Mouse (Mus musculus) right cerebral cortex, postnatal 36 days (tissue): ENCODE data around the gene Tmem181a.
"Not testable (repeated sequence)": the region's sequence is repeated elsewhere in the genome, so short reads cannot be mapped to it uniquely, and the experiment has no call there.

ENCODE experiments used
- DNase-seq, 2 experiments: peaks; one replicate each; pipeline ENCODE4 v3.0.0; 2022; ENCODE audit warnings: low spot score in 2 of 2, mixed read lengths in 1 of 2

Tmem181a gene

GRCm38 (mm10) chr17:6256400-6257069 is at the start of gene Tmem181a:
Gene Tmem181a, plus strand, starts transcription at chr17:6256860.
- not testable (repeated sequence) for DNase-seq

GRCm38 (mm10) chr17:6211721-6212120 is 44.9 kb upstream of the Tmem181a start:
- DNase-seq = no peak

- no peak for DNase-seq
Measured at GRCm38 (mm10) chr17:6215640-6216039, 41.0 kb upstream of the Tmem181a start.

- DNase-seq = no peak
Measured at GRCm38 (mm10) chr17:6216514-6216913, 40.1 kb upstream of the Tmem181a start.

- not testable (repeated sequence) for DNase-seq
Measured at GRCm38 (mm10) chr17:6232633-6233032, 24.0 kb upstream of the Tmem181a start.

GRCm38 (mm10) chr17:6251298-6251697 is 5.4 kb upstream of the Tmem181a start:
- not testable (repeated sequence) for DNase-seq

- peak; percentile 73 for DNase-seq
Measured at GRCm38 (mm10) chr17:6257070-6257456, 403 bp downstream of the Tmem181a start.

GRCm38 (mm10) chr17:6269876-6270831 is 13.5 kb downstream of the Tmem181a start:
- DNase-seq = not testable (repeated sequence)

- not testable (repeated sequence) for DNase-seq
Measured at GRCm38 (mm10) chr17:6270840-6271239, 14.2 kb downstream of the Tmem181a start.

GRCm38 (mm10) chr17:6271970-6272369 is 15.3 kb downstream of the Tmem181a start:
- DNase-seq = not testable (repeated sequence)

GRCm38 (mm10) chr17:6274693-6275092 is 18.0 kb downstream of the Tmem181a start:
- not testable (repeated sequence) for DNase-seq

- DNase-seq = not testable (repeated sequence)
Measured at GRCm38 (mm10) chr17:6279205-6279604, 22.5 kb downstream of the Tmem181a start.

- DNase-seq = not testable (repeated sequence)
Measured at GRCm38 (mm10) chr17:6279772-6280171, 23.1 kb downstream of the Tmem181a start.

- DNase-seq = not testable (repeated sequence)
Measured at GRCm38 (mm10) chr17:6280513-6280912, 23.9 kb downstream of the Tmem181a start.

GRCm38 (mm10) chr17:6283137-6283536 is 26.5 kb downstream of the Tmem181a start:
- DNase-seq = not testable (repeated sequence)

- DNase-seq = not testable (repeated sequence)
Measured at GRCm38 (mm10) chr17:6286169-6286568, 29.5 kb downstream of the Tmem181a start.

GRCm38 (mm10) chr17:6289045-6289444 is 32.4 kb downstream of the Tmem181a start:
- DNase-seq = not testable (repeated sequence)

- DNase-seq = not testable (repeated sequence)
Measured at GRCm38 (mm10) chr17:6293882-6294281, 37.2 kb downstream of the Tmem181a start.

- not testable (repeated sequence) for DNase-seq
Measured at GRCm38 (mm10) chr17:6297060-6297795, 40.6 kb downstream of the Tmem181a start.

GRCm38 (mm10) chr17:6300190-6300863 is 43.7 kb downstream of the Tmem181a start:
- DNase-seq = not testable (repeated sequence)

- not testable (repeated sequence) for DNase-seq
Measured at GRCm38 (mm10) chr17:6304891-6305290, 48.2 kb downstream of the Tmem181a start.
